Mouse (Mus musculus): ENCODE data around the gene Tcf20.

DNA sequence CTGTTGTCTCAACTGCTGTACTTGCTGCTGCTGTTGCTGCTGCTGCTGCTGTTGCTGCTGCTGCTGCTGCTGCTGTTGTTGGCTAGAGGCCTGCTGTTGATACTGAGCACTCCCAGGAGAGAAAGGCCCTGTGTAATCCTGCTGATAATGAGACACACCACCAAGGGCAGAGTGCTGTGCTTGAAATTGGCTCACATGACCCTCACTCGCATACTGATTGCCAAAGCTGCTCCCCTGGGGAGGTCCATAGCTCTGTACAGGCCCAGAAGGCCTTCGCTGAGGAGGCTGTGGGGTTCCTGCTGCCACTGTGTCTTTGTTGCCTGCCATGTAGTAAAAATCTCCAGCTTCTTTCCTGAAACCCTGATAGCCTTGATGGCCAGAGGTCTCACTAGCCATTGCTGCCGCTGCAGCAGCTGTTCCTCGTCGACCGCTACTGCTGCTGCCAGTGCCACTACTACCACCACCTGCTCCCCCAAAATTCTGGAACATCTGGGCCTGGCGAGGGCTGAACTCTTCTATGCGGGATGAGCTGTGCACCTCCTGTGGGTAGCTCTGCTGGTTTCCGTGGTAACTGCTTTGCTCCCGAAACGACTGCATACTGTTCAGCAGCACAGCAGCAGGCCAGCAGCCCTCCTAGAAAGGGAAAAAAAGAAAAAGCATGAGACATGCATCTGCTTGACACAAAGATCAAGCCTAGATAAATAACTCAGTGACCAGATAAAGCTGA, 130.9 kb downstream of the Tcf20 start:
- TF ChIP-seq CTCF (IDR thresholded peaks at IDR 0.05; ENCODE audit: low read depth, low read length) (no peak), GATA1 (IDR thresholded peaks at IDR 0.05; ENCODE audit: borderline replicate concordance, low read length) (no peak), TAL1 (conservative IDR thresholded peaks at IDR 0.05; ENCODE audit: low read depth, low read length) (no peak), POLR2AphosphoS5 (IDR thresholded peaks at IDR 0.05; ENCODE audit: insufficient replicate concordance, low read depth, low read length) (no peak), GATA2 (IDR thresholded peaks at IDR 0.05; ENCODE audit: borderline replicate concordance, low read depth, low read length) (no peak)
